Mouse (Mus musculus) left cerebral cortex, postnatal 36 days (tissue): Measurements from ENCODE around the gene Nacc1. TPM values are rescaled to one million over a fixed set of nuclear protein-coding genes. Genes with fewer than 3 reads are reported as not detected.

Experiments
- DNase-seq, 2 experiments: peaks; one replicate each; pipeline ENCODE4 v3.0.0; 2021 to 2022; ENCODE audit warnings: low spot score in 2 of 2, mixed read lengths in 1 of 2
- intact Hi-C: fragments of 180-260 bp; cut with DNase I; formaldehyde crosslinking; loops from one replicate; pipeline ENCODE4 v1.15.1; 2025
- total RNA-seq, 2 experiments: library from RNA; stranded (reverse); gene quantifications; 2 replicates each; pipeline ENCODE4 v1.2.3; 2021

The Nacc1 gene
- total RNA-seq, 2 experiments from 2014 or later = 94.2 to 99.7 TPM

DNA sequence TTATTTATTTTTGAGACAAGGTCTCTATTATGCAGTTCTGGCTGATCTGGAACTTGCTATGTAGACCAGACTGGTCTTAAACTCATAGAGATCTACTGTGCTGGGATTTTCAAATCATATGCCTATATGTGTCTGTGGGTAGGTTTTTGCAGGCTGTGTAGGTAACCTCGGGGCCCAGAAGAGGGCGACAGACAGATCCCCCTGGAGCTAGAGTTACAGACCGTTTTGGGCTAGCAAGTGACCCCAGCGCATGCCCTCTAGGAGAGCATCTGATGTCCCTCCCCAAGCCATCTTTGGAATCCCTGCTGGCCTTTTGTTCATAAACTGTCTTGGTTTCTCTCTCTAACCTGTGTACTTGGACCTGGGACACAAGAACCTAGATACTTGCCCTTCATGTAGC lies 33.1 kb downstream of the Nacc1 start:
- DNase-seq = no peak
- intact Hi-C loops = no loop called here

DNA sequence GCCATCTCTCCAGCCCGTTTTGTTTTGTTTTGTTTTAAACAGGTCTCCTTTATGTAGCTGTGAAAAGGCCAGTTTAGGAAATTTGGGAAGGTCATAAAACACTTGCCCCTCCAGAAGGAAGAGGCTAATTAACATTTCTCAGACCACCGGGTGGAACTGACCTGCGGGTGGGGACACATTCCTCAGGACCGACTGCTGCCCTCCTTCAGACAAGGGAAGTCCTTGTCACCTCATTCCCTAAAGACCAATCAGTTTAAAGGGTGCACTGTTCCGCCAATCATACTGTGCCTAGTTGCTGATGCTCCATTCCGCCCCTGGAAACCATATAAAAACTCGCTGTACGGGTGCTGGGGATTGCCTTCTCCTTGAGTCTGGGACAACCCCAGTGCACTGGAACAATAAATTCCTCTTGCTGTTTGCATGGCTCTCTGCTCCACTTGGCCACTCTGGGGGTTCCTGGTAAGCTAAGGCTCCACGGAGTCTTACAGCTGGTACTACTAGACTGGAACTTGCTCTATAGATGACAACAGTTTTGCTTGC lies 34.5 kb downstream of the Nacc1 start:
- intact Hi-C loops = no loop called here
- DNase-seq = no peak

DNA sequence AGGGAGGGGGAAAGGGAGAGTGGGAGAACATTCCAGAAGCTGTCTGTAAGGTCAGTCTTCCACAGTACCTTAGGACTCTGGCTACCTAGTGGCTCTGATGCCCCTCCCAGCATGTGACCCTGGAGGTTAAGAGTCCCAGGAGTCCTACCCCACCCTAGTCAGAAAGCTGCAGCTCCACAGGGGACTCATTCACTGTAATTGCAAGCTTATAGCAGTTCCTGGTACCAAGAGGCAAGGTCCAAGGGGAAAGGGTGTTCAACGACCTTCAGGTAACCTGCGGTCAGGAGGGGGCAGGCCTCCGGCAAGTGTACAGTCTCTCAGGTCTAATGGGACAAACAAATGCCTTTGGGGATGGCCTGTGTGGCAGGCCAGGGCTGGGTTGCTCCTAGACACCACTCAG lies 37.4 kb downstream of the Nacc1 start:
- intact Hi-C loops = no loop called here
- no peak for DNase-seq

DNA sequence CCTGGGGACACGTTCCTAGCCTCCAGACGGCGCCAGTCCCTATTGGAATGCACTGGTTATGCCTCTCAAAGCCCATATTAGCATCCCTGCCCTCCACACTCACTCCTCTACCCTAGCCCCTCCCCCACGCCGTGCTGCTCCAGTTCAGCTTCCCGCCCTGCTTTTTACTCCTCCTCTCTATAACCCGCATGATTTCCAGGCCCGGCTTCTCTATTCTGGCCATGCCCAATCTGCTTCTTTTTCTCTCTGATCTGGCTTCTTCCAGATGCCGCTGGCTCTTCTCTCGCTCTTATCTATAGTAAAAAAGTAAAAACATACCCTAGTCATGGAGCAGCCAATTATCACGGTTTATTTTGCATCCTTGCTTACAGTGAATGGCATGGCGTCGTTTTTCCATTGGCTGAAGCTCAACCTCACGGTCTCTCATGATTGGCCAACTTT lies 40.2 kb downstream of the Nacc1 start:
- intact Hi-C loops = no loop called here
- no peak for DNase-seq

DNA sequence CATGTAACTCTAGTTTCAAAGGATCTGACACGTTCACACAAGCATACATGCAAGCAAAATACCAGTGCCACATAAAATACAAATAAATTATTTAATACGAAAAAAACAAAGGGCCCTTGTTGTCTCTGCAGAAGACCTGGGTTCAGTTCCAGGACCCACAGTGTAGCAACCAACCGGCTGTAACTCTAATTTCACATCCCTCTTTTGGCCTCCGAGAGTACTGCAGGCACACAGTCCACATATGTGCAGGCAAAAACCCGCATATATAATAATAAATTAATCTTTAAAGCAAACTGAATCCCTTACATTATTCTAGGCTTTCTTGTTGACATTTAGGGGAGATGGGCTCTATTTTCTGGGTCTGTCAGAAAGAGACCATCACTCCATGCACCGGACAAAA lies 40.9 kb downstream of the Nacc1 start:
- intact Hi-C loops = no loop called here
- no peak for DNase-seq

DNA sequence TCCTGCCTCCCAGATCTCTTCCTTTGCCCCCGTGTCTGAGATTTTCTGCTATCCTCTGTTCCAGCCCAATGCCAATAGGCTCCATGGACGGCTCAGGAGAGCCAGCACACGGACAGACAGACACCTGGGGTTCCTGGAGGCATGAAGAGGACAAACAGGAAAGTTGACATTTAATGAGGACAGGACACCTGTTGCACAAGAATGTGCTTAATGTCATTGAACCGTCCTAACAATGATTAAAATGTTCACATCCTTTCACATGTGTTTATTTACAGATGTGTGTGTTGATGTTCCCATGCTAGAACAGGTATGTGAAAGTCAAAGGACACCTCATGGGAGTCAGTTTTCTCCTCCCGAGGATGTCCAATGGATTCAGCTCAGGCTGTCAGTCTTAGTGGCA lies 44.6 kb downstream of the Nacc1 start:
- intact Hi-C loops = loop anchor here (5.0 kb wide), 1 partner anchor 169 kb away; no protein-coding TSS in a partner anchor
- DNase-seq = no peak

DNA sequence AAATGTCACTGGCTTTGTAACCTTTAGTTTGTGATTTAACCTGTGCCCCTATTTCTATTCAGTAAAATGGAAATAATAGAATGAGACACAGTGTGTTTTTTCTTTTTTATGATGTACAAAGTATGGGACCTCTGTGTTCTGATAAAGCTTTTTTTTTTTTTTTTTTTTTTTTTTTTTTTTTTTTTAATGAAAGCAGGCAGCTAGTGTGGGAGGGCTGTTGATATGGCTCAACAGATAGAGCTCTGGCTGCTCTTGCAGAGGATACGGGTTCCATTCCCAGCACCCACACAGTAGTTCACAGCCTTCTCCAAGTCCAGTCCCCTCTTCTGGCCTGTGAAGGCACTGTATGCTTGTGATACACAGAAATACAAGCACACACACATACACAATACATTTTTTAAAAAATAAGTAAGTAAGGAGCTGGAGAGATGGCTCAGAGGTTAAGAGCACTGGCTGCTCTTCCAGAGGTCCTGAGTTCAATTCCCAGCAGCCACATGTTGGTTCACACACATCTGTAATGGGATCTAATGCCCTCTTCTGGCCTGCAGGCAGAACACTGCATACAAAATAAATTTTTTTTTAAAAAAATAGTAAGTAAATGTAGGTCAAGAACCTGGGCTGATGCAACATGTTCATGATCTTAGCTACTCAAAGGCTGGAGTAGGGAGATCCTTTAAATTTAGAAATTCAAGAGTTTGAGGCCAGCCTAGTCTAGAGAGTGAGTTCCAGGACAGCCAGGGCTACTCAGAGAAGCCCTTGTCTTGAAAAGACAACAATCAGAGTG lies 45.9 kb downstream of the Nacc1 start:
- intact Hi-C loops = loop anchor here (5.0 kb wide), 1 partner anchor 171 kb away; no protein-coding TSS in a partner anchor
- DNase-seq = no peak

DNA sequence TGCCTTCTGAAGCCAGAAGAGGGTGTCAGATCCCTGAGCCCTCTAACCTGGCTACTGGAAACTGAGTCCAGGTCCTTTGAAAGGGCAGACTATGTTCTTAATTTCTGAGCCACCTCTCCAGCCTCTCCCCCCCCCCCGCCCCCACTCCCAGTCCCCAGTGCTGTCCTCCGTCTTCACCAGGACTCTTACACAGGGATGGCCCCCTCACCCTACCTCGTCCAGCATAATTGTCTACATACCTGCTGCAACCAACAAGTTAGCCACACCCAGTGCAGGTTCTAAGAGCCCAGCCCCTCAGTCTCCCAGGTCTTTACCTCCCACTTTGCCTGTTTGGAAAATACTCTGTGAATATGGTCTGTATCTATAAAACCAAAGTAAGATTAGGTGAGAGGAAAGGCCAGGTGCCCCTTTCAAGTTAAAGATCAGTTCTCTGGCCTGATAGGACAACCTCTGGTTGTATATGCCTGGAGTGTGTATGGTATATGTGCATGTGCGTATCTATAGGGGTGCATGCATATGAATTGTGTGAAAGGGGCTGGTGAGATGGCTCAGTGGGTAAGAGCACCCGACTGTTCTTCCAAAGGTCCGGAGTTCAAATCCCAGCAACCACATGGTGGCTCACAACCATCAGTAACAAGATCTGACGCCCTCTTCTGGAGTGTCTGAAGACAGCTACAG lies 46.9 kb downstream of the Nacc1 start:
- no peak for DNase-seq
- intact Hi-C loops = loop anchor here (5.0 kb wide), 1 partner anchor 172 kb away; no protein-coding TSS in a partner anchor

DNA sequence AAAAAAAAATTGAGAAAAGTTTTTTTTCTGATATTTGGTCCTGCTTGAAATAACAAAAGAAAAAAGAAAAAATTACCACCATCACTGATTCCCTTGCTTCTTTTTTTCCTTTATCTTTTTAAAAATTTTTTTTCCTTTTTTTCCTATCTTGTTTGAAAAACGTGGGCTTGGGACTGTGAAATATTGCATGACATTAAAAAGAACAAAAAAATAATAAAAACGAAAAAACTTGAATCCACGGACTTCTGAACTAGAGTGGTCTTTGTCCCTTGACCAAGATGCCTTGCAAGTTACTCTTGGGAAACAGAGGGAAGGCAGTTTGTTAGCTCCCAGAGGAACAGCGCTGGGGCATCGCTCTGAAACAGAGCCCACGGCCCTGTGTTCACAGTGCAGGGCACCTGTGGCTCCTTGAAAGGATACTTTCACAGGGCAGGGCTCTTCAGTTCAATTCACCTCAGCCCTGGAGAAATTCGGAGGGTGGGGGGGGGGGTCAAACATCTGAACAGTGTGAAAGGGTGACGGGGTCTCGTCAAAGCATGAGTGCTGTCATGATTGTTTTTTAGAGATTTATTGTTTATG lies 47.6 kb downstream of the Nacc1 start:
- intact Hi-C loops = loop anchor here (5.0 kb wide), 1 partner anchor 172 kb away; no protein-coding TSS in a partner anchor
- no peak for DNase-seq

DNA sequence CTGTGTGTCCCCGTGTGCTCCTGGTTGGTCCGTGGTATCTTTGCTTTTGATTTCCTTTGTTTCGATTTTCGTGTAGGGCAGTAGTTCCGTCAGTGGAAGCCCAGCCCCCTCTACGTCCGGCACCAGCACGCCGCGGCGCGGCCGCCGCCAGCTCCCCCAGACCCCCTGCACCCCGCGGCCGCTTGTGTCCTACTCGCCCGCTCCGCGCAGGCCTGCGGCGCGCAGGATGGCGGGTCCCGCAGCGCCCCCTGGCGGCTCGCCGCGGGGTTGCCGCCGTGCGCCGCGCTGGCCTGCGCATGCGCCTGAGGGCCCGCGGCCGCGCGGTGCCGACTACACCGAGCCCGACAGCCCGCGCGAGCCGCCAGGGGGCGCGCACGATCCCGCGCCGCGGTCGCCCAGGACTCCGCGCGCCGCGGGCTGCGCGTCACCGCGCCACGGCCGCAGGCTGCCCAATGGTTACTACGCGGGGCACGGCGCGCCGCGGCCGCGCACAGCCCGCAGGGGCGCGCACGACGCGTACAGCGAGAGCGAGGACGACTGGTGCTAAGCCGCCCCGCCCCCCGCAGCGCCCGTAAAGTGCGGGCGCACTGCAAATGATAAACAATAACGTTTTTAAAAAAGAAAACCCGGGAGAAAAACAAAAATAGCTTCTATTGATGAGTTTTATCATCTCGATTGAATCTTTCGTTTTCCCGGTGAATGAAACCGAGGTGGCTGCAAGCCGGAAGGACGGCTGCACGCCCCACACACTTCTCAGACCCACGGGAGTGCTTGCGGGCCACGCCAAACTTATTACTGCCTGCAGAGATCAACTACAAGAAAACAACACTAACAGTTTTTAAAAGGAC lies 48.3 kb downstream of the Nacc1 start:
- intact Hi-C loops = loop anchor here (1.0 to 5.0 kb wide), 2 partner anchors 23 to 173 kb away; partner anchors contain the start of gene Ier2
- DNase-seq = peak; percentile 92 to 96

DNA sequence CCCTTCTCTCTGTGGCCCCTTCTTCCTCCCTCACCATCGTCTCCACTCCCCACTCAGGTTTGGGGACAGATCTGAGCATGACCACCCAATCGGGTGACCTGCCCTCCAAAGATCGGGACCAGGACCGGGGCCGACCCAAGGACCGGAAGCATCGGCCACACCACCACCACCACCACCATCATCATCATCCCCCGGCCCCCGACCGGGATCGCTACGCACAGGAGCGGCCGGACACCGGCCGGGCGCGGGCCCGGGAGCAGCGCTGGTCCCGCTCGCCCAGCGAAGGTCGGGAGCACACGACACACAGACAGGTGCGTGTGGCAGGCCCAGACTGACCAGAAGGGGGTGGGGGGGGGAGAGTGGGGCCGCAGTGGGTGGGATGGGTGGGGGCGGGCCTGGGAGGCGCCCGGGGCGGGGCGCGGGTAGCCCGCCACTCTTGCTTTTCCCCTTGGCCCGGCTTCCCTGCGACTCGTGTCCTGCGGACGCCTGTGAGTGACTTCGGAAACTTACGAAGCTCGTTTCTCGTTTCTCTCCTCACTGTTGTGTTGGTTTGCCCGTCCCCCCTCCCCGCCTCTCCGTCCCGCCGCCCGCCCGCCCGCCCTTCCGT lies 49.0 kb downstream of the Nacc1 start:
- no peak for DNase-seq
- intact Hi-C loops = loop anchor here (1.0 kb wide), 1 partner anchor 24 kb away; the partner anchor contains the start of gene Ier2

DNA sequence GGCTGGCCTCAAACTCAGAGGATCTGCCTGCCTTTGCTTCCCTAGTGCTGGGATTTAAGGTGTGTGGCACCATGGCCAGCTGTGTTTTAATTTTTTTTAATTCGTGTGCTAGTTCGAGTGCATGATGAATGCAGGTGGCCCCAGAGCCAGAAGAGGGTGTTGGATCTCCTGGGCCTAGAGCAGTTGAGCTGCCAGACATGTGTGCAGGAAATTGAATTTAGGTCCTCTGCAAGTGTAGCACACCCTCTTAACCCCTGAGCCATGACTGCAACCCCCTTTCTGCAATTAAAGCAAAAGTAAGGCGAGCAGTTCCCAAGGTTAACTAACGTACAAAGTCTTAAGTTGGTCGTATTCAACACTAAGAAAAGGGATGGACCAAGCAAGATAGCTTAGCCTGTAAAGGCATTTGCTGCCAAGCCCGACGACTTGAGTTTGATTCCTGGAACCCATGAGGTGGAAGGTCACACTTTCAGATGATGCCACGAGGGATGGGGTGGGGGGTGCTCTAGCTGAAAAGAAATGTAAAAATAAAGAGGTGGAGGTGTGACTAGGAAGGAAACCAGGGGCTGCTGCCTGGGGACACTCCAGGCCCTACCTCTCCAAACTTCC lies 49.6 kb downstream of the Nacc1 start:
- intact Hi-C loops = no loop called here
- no peak for DNase-seq

DNA sequence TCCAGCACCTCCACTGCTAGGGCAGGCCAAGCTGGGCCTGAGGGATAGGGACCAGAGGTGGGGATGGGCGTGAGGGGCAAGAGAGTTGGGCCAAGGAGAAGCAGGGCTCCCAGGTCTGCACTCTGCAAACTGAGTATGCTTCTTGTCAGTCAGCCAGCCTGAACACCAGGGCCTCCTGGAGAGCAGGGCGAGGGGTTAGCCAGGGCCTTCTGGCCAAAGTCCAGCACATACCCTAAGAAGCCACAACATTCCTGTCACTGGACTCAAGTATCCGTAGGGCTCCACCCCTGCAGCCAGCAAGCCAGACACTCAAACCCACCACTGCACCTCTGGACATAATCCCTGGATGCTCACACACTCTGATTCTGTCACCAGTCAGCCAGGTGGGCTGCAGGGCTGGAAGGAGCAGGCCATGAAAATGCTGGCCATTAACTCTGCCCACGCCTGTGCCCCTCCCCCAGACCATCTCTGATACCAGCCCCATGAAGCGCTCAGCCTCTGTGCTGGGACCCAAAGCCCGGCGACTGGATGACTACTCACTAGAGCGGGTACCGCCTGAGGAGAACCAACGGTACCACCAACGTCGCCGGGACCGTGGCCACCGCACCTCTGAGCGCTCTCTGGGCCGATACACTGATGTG lies 51.5 kb downstream of the Nacc1 start:
- DNase-seq = no peak
- intact Hi-C loops = no loop called here

DNA sequence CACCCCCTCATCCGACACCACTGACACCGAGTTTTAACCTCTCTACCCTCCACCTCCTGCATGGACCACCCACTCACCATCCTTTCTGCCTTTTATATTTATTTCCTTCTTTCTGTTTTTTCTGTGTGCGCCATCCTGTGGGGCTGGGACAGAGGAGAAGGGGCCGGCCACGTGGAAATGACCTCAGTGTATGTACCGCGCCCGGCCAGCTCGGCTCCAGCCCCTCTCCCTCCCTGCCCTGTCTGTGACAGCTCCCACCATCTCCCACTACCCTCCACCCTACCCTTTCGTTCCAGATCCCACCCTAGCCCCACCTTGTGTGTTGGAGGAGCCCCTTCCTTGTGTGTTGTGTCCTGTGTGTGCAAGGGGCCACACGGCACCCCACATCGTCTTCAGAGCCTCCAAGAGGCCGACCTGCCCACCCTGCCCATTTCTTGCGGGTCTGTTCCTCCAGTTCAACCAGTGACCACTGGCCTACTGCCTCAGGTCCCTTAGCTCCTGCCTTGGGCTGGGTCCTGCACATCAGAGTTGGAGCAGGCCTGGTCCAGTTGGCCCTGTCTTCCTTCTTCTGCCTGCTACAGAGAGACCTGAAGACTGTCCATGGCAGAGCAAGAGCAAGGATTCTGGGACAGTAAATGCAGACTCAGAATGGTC lies 52.1 kb downstream of the Nacc1 start:
- no peak for DNase-seq
- intact Hi-C loops = no loop called here

DNA sequence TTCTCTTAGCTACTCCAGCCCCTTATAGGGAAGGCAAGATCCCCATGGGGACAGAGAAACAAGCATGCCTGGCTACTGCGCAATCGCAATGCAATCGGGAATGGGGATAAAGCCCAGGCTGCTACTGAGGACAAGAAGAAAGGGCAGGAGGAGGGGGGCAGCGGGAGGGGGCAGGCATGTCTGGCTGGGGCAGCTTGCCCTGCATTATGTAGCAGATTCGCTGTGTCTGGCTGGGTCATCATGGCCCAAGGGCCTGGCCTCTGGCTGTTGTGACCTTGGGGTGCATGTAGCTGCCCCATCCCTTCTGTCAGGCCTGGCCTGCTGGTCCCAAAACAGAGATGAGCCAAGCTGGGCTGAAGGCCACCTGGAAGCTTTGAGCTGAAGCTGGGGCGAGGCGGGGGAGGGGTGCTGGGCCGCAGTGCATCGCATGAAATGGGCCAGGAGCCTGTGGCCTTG lies 52.8 kb downstream of the Nacc1 start:
- peak in 1 of 2 experiments; percentile 41 for DNase-seq
- intact Hi-C loops = no loop called here

DNA sequence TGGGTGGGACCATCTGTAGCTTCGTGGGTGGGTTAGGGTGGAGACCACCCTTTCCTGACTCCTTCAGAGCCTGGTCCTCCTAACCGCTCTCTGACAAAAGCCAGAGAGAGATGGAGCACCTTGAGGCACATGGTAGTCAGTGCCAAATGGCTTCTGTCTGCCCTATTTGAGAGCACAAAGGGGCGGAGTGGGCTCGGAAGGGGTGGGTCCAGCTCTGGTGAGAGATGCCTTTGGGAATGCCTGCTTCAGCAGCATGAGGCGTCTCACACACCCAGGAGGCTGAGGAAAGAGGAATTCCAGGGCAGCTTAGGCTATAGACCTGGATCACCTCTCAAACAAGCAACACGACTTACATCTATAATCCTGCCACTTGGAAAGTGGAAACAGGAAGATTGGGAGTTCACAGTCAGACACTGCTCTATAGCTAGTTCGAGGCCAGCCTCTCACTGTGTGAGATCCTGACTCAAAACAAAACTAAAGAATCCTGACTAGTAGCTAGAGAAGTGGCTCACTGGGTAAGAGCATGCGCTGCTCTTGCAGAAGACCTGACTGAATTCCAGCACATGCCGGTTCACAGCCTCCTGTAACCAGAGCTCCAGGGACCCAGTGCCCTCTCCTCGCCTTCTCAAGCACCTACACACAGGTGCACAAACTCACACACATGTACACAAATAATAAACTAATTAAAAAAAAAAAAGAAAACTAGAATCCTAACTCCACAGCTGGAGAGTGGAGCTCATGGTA lies 53.6 kb downstream of the Nacc1 start:
- intact Hi-C loops = no loop called here
- DNase-seq = no peak

DNA sequence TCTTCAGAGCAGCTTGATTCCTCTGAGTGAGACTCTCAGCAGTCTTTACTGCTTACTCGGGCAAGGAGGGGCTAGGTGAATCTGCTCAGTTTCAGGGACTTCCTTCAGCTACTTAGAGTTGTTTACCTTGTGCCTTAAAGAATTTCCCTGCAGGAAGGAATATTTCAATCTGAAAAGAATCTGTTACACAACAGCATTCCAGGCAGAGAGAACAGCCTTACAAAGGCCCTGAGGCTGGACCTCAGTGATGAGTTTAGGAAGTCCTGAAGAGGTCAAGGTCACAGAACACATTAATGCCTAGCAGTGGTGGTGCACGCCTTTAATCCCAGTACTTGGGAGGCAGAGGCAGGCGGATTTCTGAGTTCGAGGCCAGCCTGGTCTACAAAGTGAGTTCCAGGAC lies 55.8 kb downstream of the Nacc1 start:
- no peak for DNase-seq
- intact Hi-C loops = no loop called here
